Mouse (Mus musculus): ENCODE measurements at regions not wholly inside any gene's neighbourhood (a gene's known extent, or its start where the extent isn't known, plus 50 kb on each side); places are given as distances from the start of the nearest gene placed in this dataset.

- in situ Hi-C loops (cut with MboI, MseI) = no loop called here
These were observed 78.2 kb upstream of the Fzd7 start for GRCm38 (mm10) chr1:59403831-59404547.

- in situ Hi-C loops (cut with MboI, MseI) = no loop called here
These were observed 76.9 kb upstream of the Fzd7 start for GRCm38 (mm10) chr1:59405370-59405769.

GRCm38 (mm10) chr1:59406741-59407306 lies 75.4 kb upstream of the Fzd7 start:
- in situ Hi-C loops (cut with MboI, MseI) = no loop called here

GRCm38 (mm10) chr1:59409585-59410160 lies 72.6 kb upstream of the Fzd7 start:
- in situ Hi-C loops (cut with MboI, MseI) = no loop called here

- in situ Hi-C loops (cut with MboI, MseI) = no loop called here
These were observed 69.0 kb upstream of the Fzd7 start for GRCm38 (mm10) chr1:59413264-59413663.

- in situ Hi-C loops (cut with MboI, MseI) = no loop called here
These were observed 67.6 kb upstream of the Fzd7 start for GRCm38 (mm10) chr1:59414401-59415210.

- in situ Hi-C loops (cut with MboI, MseI) = no loop called here
These were observed 66.4 kb upstream of the Fzd7 start for GRCm38 (mm10) chr1:59415733-59416312.

- in situ Hi-C loops (cut with MboI, MseI) = no loop called here
These were observed 64.9 kb upstream of the Fzd7 start for GRCm38 (mm10) chr1:59417317-59417716.

GRCm38 (mm10) chr1:59417962-59418361 lies 64.3 kb upstream of the Fzd7 start:
- in situ Hi-C loops (cut with MboI, MseI) = no loop called here

GRCm38 (mm10) chr1:59418748-59419147 lies 63.5 kb upstream of the Fzd7 start:
- in situ Hi-C loops (cut with MboI, MseI) = no loop called here

- in situ Hi-C loops (cut with MboI, MseI) = no loop called here
These were observed 59.0 kb upstream of the Fzd7 start for GRCm38 (mm10) chr1:59422981-59423941.

- in situ Hi-C loops (cut with MboI, MseI) = loop anchor here (25.0 kb wide), 1 partner anchor 1138 kb away; the partner anchor contains the start of gene Aox2
These were observed 56.5 kb upstream of the Fzd7 start for GRCm38 (mm10) chr1:59425771-59426170.

- in situ Hi-C loops (cut with MboI, MseI) = loop anchor here (25.0 kb wide), 1 partner anchor 1139 kb away; the partner anchor contains the start of gene Aox2
These were observed 55.6 kb upstream of the Fzd7 start for GRCm38 (mm10) chr1:59426346-59427203.

- in situ Hi-C loops (cut with MboI, MseI) = loop anchor here (25.0 kb wide), 1 partner anchor 1140 kb away; the partner anchor contains the start of gene Aox2
These were observed 55.0 kb upstream of the Fzd7 start for GRCm38 (mm10) chr1:59427204-59427557.

- in situ Hi-C loops (cut with MboI, MseI) = loop anchor here (25.0 kb wide), 1 partner anchor 1142 kb away; the partner anchor contains the start of gene Aox2
These were observed 52.9 kb upstream of the Fzd7 start for GRCm38 (mm10) chr1:59429289-59429688.

- in situ Hi-C loops (cut with MboI, MseI) = loop anchor here (25.0 kb wide), 1 partner anchor 1143 kb away; the partner anchor contains the start of gene Aox2
These were observed 52.0 kb upstream of the Fzd7 start for GRCm38 (mm10) chr1:59430234-59430633.

- in situ Hi-C loops (cut with MboI, MseI) = loop anchor here (25.0 kb wide), 1 partner anchor 1144 kb away; the partner anchor contains the start of gene Aox2
These were observed 51.2 kb upstream of the Fzd7 start for GRCm38 (mm10) chr1:59430886-59431486.
